Mouse (Mus musculus) cerebellum, postnatal 25 days (tissue): ENCODE data around the gene Cyfip1.
A peak's percentile ranks its signal among the peaks of the same experiment; 100 is the strongest.

ENCODE experiments used
- DNase-seq, 2 experiments: peaks; one replicate each; pipeline ENCODE4 v3.0.0; 2021; ENCODE audit warnings: mixed read lengths in 2 of 2

Cyfip1 gene

DNA sequence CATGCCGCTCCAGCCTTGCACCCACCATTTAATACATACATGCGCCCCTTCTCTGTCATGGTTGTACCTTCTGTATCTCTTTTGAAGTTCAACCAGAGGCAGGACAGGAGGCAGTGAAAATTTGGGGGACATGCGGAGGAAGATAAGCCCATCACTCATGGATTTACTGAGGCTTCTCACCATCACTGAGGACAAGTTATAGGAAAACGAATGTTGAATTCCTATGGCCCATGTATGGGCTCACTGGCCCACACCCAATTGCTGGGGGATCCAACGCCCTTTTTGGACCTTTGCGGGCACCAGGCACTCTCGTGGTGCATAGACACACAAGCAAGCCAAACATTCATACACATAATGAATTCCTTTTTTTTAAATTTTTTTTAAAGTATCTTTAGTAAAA lies at the start of gene Cyfip1:
Gene Cyfip1 (plus strand): TSS at position 301 of the 400 bp plus-strand sequence.
- DNase-seq: peak in 1 of 2 experiments; percentile 27

DNA sequence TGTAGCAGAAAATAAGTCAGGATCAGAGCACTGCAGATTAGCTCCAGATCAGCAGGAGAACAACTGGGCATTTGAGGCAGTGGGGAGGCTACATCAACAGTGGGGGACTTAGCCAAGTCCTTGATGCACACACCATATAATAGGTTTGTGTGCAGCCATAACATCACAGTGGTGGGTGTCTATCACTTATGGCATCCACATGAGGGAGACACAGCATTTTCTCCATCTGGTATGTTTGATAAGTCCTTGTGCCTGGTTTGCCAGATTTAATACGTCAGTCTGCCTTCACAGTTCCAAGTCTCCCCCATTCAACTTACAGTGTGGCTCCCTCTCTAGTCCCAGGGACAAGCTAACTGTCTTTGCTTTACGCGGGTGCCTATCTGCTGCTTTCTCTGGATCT lies 49.3 kb upstream of the Cyfip1 start:
- DNase-seq: no peak

DNA sequence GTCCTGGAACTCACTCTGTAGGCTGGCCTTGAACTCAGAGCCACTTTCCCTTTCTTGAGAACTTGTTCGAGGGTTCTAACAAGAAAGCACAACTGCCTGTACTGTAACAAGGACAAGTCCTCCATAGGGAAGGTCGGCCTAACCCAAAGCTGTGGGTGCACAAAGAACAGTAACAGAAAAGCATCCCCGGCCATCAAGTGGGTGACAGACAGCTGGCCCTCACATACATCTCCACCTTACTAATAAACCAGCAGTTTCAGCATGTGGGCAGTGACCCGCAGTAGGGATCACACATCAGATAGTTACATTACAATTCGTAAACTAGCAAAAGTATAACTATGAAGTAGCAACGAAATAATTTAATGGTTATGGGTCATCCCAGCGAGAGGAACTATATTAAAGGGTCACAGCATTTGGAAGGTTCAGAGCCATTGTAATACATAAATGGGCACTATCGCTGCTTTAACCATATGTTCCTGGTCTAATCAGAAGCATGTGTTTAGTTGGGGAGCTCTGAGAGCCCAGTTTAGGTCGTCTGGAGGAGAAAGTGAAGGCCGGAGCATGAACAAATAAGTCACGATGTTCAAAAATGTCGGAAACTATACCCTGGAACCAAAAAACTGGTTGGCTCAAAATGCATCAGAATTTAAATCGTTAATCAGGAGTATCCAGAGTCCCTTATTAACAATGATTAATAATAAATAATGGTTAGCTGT lies 48.2 kb upstream of the Cyfip1 start:
- DNase-seq: peak in 1 of 2 experiments; percentile 10

DNA sequence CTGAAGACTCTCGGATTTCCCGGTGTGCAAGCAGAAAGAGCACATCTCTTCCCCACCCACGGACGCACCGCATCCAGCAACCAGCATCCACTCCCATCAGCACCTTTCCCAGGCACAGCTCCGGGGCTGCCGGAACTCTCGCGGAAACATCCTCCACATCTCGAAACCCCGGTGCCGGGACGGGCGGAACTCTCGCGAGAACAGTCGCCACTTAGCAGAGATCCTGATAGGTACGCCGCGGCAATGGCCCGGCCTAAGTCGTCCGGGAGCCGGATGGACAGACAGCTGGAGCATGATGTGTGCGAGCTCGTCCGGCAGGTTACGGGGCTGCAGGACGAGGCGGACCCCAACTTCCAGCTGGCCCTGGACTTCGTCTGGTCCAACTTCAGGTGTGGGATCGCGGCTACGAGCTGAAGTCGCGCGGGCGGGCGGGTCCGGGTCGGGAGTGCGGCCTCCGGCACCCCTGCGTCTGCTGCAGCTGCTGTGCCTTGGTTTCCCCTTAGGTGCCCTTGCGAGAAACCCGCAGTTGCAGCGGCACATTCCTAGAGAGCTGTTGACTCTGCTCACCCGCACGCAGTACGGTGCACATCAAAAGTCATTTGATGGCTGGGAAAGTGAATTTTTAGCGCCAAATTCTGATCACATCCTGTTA lies 47.5 kb upstream of the Cyfip1 start, which contains the start of gene Tubgcp5:
Gene Tubgcp5 (plus strand): TSS at position 203 of the 652 bp plus-strand sequence.
- DNase-seq: peak; percentile 97 to 98

DNA sequence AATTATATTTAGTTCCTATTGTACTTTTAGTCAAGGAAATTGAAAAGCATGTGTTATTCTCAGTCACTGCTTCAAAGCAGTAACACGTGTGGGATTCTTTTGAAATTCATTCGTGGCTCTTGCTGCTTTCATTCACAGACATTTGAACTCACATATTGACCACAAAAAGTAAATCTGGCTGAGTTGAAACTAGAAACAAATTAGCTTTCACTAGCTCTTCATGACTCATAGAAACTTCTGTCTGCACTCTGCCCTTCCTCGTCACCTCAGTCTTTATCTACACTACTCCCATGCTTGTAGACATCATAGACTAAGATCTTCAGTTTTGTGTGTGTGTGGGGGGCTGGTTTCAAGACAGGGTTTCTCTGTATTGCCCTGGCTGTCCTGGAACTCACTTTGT lies 41.6 kb upstream of the Cyfip1 start:
- DNase-seq: no peak

DNA sequence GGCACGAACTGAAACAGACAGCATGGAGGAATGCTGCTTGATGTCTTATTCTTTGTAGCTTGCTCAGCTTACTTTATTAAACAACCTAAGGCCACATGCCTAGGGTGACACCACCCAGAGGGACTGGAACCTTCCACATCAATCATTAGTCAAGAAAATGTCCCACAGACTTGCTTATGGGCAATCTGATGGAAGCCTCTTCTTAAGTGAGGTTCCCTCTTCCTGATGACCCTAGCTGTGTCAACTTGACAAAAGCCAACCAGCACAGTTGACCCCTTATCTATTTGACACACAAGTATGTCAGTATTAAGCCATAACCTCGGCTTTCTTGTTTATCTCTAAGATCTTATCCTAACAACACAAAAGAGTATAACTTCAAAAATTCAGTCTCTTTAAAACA lies 31.6 kb upstream of the Cyfip1 start:
- no peak for DNase-seq

DNA sequence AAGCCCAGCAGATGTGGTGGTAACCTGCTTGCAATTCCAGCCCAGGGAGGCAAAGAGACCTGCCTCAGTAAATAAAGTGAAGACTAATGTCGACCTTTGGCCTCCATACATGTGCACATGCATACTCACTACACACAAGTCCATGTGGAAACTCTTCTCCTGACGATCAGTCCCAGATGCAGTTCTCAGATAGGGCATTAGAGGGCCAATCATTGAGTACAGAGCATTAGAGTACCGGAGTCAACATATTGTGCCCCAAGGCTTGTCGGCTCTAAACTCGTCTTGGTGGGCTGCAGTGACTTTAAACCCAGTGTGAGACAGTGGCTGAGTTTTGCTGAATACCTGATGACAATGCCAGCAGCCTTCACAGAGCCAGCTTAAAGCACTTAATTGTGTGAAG lies 17.1 kb upstream of the Cyfip1 start:
- DNase-seq: no peak

DNA sequence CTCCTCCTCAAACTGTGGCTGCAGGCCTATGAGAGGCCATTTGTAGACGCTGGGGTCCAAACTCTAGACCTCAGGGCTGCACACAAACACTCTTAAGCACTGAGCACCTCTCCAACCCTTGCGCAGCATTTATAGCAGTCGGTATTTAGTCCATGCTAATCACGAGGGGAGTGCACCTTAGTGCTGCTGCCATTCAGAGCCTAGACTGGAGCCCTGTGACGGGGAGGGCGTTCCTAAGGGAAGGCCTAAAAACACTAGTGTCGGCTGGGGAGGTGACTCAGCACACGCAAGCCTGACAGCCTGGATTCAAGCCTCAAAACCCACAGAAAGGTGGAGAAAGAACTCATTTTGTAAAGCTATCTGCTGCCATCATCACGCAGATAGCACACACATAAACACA lies 14.0 kb upstream of the Cyfip1 start:
- no peak for DNase-seq

DNA sequence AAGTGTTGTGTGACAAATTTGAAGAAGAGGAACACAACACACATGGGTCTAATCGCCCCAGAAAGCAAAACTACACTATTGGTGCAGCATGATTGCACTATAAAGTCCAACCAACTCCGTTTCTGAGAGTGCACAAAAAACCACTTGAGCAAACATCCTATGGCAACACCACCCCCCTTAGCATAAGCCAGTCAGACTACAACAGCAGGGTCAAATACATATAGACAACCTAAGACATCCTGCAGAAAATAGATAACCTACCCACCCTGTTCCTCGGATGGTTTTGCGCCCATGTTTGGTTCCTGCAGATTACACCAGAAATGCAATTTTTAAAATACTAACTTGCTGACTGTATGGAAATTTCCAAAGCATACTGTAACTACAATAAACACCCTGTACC lies 4.7 kb upstream of the Cyfip1 start:
- no peak for DNase-seq

DNA sequence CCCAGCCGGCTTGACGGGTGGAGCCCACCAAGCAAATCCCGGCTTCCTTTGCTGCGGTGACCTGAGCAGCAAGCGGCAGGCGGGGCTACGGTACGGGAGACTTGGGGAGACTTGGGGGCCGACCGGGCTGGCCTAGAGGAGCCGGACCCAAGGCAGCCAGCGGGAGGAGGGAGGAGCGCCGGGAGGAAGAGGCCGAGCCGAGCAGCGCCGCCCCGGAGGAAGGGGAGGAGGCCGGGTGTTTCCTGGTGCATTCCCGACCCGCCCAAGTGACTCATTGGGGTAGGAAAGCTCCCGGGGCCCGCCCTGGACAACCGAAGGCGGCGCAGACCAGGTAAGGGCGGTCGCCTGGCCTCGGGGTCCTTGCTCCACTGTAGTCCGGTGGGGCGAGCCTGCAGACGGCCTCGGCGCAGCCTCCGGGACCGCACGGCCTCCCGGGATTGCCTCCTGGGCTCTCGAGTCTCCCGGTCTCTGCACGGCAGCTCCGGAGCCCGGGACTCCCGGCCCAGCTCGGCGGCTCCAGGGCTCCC lies 495 bp downstream of the Cyfip1 start:
- peak; percentile 89 to 93 for DNase-seq

DNA sequence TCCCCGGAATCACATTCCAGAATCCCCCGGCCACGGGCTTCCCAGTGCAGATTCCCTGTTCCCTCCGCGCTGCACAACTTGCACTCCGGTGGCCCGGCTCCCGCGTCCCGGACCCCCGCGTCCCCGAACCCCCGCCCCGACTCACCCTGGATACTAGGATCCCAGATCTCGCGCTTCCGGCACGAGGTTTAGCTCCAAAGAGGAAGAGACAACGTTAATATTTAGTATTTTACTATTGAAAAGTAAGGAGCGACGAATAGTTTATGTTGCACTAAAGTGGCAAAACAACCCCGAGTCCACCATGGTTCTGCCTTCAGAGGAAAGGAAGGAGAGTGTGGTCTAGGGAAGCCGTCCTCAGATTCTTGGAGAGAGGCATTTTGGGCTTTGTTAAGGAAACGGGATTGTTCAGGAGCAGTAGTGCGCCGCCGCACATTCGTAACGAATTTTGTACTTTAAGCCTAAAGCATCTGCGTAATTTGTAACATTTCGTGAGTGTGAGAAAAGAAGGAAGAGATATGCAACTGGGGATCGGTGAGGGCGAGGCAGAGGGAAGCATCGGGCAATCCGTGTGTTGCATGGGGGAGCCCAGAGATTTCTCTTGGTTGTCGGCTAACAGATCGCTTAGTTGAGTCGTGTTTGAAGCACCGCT lies 1.1 kb downstream of the Cyfip1 start:
- DNase-seq: peak in 1 of 2 experiments; percentile 35

DNA sequence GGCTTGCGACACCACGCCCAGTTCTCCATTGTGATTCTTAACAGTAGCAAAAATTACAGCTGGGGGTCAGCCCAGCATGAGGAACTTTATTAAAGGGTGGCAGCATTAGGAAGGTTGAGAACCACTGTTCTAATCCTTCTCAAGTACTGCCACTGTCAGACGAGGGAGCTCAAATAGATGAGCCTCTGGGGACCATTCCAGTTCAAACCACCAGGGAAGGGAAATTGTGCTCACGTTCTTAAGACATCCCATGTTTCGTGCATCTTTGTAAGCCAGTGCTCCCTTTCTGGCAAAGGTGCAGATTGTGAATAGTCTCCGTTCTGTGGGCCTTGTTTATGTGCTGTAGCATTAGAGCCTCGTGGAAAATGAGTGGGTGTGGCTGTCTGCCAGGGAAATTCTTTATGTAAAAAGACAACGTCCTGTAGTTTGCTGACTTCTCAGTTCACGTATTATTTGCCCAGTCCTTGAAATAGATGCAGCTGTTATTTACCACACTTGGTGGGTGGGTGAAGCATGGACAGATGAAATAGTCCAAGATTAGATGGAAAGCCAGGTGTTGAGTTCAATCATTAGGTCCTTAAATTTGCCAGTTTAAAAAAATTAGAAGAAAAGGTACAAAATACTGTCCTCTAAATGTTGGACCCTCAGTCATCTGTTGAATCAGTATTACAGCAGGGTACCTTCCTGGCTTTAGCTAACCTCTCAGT lies 5.2 kb downstream of the Cyfip1 start:
- DNase-seq: no peak

DNA sequence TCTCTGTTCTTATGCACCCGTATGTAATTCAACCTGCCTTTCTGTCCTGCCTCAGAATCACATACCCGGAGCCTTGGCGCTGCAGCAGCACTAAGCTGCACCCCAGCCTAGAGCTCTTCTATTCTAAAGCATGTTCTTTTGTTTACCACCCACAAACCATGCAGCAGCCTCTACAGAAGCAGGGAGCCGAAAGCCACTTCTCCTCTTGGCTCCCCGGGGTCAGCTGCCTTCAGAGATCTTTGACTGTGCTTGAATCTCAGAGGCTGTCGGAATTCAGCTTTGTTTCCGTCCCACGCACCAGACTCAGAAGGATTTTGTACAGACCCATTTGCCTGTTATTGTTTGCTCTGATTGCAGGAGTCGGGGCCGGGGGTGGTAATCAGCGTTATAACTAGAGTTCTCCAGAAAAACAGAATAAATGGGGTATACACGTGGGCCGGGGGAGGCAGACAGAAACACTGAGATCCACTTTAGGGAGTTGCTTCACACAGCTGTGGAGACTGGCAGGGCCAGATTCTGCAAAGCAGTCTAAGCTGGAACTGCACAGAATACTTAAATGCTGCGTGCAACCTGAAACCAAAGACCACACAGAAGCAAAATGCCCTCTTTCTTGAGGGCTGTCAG lies 8.5 kb downstream of the Cyfip1 start:
- no peak for DNase-seq

DNA sequence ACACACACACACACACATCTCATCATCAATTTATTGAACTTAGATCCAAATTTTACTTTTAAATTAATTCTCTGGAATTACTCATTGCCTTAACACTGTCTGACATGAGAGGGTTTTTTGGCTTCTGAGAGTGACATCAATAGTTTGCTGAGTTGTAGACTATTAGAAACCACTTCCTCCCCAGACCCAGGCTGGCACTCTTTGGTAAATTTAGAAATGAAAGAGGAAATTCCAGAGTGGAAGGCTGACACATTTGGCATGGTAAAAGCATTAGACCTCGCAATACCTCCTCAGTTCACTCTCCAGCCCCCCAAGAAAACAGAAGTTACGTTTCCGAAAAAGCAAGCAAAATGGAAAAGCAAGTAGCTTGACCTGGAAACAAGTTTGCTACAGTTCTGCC lies 11.2 kb downstream of the Cyfip1 start:
- no peak for DNase-seq

DNA sequence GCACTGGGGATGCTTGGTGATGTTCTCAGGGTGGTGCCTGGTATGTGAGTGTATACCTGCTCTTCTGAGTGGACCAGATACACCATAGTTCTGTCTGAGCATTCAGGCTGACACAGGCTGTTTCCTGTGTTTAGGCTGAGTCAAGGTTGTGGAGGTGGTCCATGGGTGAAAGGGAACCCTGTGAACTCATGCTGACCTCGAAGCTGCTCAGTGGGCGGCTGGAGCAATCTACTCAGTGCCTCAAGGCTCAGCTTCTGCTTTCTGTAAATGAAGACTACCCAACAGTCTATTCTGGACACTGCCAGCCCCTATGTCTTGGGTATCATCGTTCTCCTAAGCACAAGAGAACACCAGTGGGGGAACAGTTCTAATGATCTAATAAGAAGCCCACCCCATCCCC lies 14.1 kb downstream of the Cyfip1 start:
- DNase-seq: no peak

DNA sequence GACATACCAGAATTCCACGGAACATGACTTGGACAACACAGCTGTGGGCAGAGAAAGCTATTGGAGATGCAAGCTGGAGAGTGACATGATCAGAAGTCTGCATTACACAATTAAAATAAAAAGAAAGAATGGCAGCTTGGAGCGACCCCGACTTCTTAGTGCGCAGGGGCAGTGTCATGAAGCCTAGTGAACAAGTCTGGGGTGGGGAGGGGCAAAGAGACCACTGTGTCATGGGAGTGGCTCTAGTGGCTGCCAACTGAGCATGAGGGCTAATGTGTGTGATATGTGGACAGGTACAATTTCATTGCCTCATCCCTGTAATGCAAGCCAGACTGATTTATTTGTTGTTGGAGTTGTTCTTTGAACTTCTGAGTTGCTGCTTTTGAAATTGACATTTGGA lies 15.2 kb downstream of the Cyfip1 start:
- DNase-seq: no peak

DNA sequence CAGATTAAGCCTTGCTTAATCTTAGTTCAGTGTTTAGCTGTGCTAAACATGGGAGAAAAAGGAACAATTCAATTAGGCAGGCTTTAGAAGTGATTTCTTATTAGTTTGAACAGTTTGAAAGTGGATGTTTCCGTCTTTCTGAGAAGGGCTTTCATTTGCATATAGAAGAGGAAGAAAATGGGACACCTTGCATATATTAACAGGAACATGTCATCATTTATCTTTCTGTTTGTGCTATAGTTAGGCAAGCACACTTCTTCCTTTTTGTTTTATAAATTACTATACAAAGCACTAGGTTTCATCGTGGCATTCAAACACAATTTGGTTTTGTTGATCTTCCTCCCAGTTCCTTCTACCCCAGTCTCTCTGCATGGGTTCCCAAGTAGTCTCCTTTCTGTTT lies 16.2 kb downstream of the Cyfip1 start:
- no peak for DNase-seq

DNA sequence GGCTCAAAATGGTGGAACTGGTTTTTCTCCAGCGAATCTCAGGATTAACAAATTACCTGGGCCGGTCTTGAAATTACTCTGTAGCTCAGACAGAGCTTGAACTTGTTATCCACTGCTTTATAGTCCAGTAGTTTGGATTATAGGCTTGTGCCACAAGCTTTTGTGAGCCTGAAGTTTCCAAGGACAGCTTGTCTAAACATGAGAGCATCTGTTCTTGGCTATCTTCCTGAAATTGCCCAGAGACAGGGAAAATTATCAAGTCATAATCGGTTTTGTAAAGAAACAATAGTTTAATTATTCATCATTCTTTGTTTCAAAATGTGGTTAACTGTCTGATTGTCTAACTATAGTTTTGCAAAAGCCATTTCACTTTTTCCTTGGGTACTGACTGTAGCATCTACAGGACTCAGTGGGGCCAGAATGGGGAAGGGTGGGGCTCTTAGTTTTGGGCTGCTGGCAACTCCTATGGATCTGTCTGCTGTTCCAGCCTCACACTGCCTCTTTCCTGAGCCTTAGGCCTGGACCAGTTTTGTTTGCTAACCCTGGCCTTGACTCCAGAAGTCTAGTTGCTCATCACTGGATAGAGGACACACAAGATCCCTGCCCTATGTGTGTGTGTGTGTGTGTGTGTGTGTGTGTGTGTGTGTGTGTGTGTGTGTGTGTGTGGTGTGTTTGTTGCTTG lies 17.4 kb downstream of the Cyfip1 start:
- peak in 1 of 2 experiments; percentile 25 for DNase-seq

DNA sequence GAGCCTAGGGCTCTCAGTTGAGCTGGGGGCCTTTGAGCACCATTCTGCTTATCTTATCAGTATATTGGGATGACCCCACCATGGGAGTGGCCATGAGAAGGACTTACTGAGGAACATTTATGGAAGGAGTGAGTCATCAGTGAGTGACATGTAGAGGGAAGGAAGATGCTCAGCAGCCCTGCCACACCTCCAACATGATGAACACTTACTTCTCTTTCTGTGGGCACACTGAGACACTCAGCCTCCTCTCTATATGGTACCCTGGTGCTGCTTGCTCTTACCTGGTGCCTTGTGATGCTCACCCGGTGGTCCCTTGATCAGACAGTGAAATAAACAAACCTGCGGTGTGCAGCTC lies 17.9 kb downstream of the Cyfip1 start:
- DNase-seq: no peak

DNA sequence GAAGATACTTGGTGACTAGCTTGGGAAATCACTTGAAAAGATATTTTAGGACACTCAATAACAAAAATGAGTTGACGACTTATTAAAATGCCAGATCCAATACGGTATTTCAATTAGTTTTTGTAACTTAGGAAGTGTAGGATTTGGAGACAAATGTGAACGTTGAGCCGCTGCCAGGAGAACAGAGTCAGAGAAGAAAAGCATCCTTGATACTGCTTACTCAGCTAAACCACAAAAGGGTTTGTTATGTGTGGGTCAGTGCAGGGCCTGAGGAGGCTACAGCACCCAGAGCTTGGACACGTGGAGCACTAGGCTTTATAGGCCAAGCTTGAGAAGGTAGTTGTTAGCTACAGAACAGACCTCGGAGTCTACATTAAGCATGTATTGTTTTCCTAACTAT lies 18.4 kb downstream of the Cyfip1 start:
- no peak for DNase-seq

DNA sequence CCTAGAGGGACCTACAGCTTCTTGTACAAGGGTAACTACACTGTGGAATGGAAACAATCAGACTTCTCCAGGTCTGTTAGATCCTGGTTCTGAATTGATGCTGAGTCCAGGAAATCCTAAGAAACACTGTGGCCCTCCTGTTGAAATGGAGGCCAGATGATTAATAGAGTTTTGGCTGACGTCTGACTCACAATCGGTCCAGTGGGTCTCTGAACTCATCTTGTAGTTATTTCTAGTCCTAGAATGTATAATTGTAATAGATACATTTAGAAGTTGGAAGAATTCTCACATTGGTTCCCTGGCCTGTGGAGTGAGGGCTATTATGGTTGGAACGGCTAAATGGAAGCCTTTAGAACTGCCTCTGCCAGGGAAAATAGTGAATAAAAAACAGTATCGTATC lies 19.6 kb downstream of the Cyfip1 start:
- no peak for DNase-seq

DNA sequence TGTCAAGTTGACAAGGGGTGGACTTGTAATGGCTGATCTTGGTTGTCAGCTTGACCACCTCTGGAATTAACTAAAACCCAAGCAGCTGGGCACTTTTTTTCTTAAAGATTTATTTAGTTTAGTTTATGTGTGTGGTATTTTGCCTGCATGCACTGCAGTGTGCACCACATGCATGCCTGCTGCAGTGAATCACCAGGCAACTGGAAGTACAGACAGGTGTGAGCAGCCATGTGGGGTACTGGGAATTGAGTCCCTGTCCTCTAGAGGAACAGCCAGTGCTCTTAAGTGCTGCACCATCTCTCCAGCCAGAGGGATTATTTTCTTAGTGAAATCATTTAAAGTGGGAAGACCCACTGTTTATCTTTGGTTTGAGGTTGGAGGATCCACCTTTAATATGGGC lies 23.5 kb downstream of the Cyfip1 start:
- no peak for DNase-seq
